Mouse (Mus musculus): ENCODE measurements at regions not wholly inside any gene's neighbourhood (a gene's known extent, or its start where the extent isn't known, plus 50 kb on each side); places are given as distances from the start of the nearest gene placed in this dataset.
A peak's percentile ranks its signal among the peaks of the same experiment; 100 is the strongest.

DNA sequence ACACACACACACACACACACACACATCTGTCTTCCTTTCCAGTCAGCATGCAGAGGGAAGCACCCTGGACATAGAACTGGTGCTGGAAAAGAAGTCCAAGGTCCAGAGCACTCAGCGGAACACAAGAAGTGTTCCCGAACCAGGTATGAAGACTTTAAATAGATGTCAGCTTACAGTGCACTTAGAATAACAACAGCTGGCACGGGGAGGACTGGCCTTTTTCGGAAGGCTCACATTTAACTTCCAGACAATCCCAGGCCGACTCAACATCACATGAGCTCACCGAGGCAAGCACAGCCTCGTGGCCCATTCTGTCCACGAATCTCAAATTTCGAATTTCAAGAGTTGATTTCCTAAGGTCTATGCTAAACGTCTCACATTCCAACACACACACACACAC is 70.9 kb upstream of the Slc25a33 start:
- DNase-seq (ENCODE audit: low read depth) = no peak

DNA sequence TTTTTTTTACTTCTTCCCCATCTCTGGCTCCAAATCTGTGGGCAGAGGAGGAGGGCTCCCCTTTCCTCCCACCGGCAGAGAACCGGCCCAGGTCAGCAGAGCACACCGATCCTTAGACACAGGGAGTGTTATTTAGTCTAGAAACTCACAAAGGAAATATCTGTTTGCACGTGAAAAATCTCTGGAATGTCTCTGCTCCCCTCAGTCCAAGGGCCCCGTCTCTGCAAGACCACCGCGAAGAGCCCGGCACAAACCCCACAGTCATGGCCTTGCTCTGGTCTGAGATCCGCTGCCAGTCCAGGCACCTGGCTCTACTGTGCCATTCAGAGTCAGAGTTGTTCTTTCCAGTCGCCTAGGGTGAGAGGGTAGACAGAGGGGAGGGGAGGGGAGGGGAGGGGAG is 69.7 kb upstream of the Slc25a33 start:
- no peak for DNase-seq (ENCODE audit: low read depth)

DNA sequence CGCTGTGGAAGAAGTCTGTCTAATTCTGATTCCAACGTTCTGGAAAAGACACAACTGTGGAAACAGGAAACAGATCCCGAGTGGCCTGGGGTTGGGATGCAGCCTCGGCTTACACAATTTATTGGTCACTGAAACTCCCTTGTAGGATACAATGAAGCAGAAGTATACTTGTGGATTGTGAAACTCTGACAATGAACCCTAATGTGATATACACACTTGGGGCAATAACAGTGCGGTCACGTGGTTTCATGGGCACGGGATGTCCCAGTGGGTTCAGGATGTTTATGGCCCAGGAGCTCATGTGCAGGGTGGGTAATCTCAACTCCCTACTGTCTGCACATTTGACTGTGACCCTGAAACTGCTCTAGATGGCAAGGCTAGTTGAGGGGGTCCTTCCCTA is 68.8 kb upstream of the Slc25a33 start:
- no peak for DNase-seq (ENCODE audit: low read depth)

DNA sequence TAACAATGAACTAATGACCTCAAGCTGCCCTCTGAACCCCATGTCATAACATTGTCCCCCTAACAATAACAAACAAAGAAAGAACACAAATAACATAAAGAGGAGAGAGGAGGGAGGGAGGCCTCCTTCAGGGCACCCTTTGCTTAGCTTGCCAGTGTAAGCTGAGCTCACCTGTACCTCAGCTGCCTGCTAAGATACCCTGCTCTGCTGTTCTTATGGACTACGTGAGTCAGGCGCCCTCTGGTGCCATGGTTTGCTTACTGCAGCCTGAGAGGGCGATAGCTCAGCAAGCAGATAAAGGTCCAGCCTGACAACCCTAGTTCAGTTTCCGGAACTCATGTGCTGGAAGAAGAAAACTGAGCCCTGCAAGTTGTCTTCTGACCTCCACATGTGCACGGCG is 67.8 kb upstream of the Slc25a33 start:
- peak; percentile 43 for DNase-seq (ENCODE audit: low read depth)

DNA sequence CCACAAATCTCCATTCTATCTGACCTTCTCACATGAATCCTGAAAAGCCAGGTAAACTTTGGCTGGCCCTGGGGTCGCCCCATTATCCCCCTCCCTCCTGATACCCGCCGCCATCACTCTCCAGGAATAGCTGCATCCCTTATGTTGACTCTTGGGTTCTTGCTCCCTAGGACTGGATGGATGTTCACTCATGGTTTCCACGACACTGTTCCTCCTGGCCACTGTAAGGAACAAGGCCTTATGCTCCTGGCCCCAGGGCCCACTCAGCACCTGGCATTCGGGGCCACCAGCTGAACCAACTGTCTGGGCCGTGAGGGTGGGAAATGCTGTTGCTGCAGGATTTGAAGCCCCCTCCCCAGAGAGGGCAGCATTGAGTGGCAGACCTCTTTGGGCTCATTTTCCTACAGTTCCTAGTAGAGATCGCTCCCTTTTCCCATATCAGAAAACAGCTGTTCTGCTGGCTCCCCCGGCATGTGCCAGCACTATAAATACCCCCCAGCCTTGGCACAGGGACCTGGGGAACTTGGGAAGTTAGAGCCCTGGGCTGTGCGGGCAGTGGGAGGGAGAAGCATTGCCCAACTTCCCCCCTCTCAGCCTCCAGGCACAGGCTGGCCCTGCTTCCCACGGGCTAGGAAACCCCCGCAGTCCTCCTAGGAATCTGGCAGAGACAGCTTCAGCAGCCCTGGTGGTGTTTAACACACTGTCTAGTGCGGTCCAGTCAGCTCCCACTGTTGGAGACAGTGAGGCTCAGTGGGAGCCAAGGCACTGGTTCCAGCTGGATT is 66.6 kb upstream of the Slc25a33 start:
- DNase-seq (ENCODE audit: low read depth) = no peak

DNA sequence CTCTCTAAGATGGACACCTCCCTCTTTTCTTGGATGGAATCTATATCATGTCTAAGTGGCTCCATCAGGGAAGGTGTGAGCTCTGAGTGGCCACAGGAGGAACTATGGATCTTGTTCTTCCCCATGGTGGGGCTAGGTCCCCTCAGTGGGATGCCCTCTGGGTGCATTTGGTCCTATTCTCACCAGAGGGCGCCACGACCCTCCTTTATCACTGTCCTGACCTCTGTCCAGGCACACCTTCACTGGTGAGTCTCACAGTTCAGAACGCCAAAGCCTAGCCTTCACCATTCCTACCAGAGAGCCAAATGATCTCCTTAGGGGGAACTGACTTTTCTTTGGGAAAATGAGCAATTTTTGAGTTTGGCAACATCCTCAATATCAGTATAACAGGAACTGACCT is 64.6 kb upstream of the Slc25a33 start:
- DNase-seq (ENCODE audit: low read depth) = no peak

DNA sequence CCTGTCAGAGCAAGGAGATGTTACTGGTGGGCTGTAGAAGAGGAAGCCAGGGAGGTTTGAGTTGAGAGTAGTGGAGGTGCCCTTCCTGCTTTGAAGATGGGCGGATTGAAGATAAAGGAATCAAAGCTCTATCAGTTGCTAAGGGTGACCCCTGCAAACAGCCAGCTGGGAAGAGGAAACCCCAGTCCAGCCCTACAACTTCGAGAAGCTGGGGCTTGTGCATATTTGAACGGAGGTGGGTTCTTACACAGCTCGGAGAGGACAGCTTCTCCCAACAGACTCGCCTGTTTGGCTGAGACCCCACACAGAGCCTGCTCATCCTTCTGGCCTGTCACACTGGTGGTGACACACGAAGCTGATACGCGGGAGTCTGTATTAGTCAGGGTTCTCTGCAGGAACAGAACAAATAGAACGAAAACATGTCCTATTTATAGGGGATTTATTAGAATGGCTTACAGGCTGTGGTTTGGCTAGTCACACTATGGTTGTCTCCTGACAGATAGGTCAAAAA is 60.6 kb upstream of the Slc25a33 start:
- no peak for DNase-seq (ENCODE audit: low read depth)

DNA sequence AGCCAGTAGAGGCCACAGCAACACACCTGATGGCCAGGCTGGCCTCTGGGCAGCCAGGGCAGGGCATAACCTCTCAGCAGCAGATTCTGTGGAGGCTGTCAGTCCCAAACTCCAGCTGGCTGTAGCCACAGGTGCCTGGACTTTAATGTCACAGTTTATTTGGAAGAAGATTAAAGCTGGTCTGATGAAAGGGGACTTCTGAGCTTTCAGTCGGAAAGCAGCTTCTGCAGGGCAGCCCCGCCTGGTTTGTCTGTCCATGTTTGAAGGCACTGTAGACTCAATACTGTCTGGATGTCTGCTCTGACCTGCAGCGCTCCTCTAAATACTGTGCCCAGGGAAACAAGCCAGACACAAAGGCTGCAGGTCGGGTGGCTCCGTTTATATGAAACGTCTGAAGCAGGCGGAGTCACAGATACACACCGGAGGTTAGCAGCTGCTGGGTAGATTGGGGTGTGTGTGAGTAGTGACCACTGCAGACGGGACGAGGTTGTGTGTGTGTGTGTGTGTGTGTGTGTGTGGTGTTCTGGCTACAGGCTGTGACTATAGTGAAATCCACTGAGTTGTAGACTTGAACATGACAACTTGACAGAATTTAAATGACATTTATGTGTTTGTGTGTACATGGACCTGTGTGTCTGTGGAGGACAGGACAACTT is 58.5 kb upstream of the Slc25a33 start:
- DNase-seq (ENCODE audit: low read depth) = no peak

DNA sequence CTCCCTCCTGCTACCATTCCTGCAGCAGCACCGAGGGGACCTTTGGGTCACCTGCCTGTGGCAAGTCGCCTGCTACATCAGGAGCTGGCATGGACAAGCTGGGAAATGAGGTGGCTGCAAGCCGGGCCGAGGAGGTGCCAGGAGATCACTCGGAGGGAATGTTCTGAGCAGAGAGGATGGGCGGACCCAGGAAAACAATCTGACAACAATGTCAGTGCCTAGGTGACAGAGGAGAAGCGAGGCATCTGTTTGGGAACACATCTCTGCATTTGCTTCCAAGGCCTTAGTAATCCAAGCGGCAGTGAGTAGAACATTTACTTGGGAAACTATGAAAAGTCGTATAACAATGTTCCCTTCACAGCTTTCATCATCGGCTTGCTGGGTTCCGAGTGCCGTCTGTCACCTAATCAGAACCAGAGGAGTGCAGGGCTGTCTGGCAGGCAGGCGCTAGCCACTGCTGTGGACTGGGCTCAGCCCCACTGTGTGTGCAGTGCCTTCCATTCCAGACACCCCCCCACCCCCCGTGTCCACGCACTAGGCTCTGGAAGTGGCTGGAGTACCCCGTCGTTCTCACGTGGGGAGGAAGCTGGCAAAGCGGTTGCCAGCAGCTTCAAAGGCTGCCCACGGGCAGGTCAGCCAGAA is 56.6 kb upstream of the Slc25a33 start:
- no peak for DNase-seq (ENCODE audit: low read depth)

DNA sequence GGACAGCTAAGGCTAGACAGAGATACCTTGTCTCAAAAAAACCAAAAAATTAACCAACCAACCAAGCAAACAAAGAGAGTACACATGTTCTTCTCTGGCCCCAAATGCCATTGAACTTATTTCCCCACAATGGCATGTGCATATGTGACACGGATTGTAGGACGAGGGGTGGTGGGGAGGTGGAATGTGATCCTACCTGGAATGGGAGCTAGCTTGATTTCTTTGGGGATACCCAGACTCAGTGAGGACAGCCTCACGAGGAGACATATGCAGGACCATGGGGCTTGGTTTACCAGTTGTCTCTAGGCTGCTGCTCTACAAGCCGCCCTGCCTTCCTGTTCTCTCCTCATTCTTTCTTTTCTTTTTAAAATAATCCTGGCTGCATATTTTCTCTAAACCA is 55.9 kb upstream of the Slc25a33 start:
- no peak for DNase-seq (ENCODE audit: low read depth)

DNA sequence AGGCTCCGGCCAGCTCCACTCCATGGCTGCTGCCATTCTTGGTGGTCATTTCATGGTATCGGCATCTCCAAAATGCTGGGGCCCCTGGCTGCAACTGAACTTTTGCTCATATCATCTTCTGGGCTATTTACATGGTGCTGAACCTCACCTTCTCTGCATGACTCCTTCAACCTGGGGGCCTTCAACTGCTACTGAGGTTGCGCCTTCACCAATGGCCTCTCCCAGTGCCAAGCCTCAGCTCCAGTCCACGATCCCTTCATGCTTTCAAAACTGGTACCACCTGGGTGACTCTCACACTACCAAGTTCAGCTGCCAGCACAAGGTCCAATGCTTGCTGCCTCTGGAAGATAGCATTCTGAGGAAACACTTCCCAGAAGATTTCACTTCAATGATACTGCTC is 53.7 kb upstream of the Slc25a33 start:
- no peak for DNase-seq (ENCODE audit: low read depth)
